Mouse (Mus musculus): ENCODE measurements around the gene Slc30a2.
"Not testable (repeated sequence)": the region's sequence is repeated elsewhere in the genome, so short reads cannot be mapped to it uniquely, and the experiment has no call there.

Slc30a2 gene

DNA sequence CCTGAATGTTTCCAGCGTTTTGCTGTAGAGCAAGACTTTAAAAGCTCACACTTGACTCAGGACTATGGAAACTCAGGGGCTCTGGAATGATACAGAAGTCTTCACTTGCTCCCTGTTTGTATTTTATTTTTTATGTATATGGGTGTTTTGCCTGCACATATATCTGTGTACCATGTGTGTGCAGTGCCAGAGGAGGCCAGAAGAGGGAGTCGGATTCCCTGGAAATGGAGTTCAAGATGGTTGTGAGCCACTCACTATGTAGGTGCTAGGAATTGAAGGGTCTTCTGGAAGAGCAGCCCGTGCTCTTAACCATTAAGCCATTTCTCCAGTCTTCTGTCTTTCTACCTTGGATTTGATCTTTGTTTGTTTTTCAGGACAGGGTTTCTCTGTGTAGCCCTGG, 21.5 kb upstream of the Slc30a2 start:
- DNase-seq (ENCODE audit: low read depth) = no peak

DNA sequence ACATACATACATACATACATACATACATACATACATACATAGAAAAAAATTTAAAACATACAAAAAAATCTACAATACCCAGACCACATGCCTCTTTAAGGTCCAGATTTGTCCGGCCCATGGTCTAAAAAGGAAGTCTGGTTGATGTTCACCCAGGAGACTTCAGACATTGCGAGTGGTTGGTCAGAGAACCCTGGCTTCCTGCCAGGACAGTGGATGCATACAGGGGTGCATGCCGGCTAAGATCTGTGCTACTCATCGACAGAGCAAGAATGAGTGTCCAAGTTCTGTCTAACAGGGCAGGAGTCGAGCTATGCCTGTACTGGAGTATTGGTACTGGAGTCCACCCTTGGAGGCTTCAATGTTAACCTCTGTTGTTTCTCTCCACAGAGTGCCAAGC, 18.3 kb upstream of the Slc30a2 start:
- DNase-seq (ENCODE audit: low read depth) = no peak

DNA sequence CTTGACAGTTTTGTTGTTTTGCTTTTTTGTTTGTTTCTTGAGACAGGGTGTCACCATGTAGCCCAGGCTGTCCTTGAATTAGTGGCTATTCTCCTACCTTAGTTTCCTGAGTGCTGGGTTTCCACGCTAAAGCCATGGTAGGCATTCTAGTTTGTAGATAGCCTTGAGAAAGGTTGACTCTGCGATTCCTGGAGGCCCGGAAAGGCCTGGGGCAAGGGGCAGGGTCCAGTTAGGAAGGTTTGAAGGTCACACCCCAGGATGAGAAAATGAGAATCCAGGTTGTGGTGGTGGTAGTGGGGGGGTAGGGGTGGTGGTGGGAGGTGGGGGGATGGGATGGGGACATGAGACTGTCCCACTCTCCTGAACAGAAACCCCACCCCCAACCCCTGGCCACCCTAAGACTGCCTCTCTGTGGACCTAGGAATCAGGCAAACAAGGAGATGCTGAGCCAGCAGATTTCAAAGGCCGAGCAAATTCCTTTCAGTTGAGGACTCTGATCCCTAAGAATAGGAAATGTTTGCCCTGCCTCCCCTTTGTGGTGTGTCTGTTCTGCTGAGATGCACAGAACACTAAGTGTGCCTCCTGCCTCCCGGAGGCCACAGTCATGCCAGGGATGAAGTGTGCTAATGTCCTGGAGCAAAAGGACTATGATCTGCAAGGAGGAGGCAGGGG, 16.0 kb upstream of the Slc30a2 start:
- DNase-seq (ENCODE audit: low read depth) = no peak

DNA sequence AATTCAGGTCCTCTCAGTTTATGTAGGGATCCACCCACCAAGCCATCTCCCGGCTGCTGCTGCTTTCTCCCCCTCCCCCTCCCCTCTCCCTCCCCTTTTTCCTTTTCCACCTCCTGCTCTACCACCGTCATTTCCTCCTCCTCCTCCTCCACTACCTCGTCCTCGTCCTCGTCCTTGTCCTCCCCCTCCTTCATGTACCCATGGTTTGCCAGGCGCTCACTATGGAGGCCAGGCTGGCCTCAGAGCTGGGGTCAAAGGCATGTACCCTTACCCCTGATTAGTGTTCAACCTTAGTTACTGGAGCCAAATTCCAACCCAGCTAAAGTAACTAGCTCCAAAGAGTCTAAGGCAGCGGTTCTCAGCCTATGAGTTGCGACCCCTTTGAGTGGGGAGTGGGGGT, 14.8 kb upstream of the Slc30a2 start:
- no peak for DNase-seq (ENCODE audit: low read depth)

DNA sequence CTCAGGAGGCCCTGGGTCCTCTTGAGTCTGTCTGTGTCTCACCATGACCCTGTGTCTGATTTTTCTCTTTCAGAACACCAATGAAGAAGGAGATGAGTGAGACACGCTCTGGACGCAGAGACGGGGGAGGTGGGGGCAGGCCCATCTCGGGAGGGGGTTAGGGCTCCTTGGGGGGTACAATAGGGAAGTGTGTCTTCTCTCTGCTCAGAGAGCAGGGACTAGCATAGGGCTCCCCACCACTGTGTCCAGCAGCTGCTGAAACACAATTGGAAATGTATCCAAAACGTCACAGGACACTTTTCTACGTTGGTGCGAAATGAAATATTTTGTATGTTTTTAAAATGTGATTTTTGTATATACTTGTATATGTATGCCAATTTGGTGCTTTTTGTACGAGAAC, 14.1 kb upstream of the Slc30a2 start:
- DNase-seq (ENCODE audit: low read depth) = no peak

DNA sequence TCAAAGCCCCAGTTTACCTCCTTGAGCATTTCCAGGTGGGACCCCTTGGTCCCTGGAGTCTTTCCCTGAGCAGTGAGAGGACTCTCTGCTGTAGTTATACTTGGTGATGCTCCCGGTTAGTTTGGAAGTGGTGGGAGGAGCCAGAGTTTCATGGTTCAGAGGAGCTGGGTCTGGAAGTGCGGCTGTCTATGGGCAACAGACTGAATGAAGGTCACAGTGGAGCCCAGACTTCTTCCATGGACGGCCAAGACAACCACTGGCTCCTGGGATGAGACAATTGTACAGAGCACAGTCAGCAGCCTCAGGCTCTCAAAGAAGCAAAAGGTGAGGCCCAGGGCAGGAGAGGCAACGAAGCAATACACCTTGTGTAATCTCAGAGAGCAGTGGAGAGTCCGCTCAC, 12.7 kb upstream of the Slc30a2 start:
- no peak for DNase-seq (ENCODE audit: low read depth)

DNA sequence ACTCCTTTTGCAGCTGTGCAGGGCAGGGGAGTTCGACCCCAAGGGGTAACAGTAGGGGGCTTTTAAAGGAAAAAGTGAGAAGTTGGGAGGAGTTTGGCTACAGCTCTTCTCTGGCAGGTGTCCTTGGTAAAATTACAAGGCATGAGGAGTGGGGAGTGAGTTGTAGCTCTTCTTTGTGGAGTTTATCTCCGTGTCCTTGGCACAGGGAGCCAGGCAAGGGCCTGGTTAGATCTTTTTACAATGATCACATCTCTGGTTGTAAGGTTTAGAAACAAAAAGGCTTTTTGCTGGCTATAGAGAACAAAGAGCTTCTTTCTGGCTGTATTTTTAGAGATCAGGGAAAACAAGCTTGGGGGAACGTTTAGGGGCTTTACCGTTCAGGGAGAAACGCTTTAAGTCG, 1.8 kb upstream of the Slc30a2 start:
- DNase-seq (ENCODE audit: low read depth) = not testable (repeated sequence)

DNA sequence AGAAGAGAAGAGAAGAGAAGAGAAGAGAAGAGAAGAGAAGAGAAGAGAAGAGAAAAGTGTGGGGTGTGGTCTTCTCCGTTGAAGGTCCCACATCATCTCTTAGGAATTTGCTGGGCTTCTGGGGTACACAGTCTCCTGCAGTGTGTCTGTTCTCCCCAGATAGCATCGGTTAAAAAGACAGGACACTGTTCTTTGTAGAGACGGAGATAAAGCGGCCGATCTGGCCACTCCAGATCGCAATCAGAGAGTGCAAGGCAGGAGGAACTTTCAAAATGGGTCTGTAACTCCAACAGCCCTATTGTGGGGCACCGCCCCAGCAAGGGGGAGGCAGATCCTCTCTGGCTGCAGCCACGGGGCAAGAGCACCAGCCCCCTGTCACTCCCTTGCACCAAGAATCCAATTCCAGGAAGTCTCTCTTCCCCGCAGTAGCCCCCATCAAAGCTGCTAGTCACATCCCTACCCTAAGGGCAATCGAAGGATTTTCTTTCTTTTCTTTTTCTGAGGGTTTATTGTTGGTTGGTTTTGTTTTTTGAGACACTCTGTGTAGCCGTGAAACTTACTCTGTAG, 685 bp upstream of the Slc30a2 start:
- no peak for DNase-seq (ENCODE audit: low read depth)

DNA sequence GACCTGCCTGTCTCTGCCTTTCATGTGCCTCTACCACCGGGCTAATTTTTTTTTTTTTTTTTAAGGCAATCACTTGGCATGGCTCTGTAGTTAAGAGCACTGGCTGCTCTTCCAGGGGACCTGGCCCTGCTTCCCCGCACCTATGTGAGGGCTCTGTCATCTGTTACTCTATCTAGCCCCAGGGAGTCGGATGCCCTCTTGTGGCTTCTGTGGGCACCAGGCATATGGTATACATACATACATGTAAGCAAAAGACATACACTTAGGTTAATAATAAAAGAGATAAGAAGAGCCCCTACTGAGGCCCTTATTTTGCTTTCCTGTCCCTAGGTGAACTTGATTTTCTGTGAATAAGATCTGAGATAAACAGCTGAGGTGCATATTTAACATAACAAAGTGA, 1.6 kb downstream of the Slc30a2 start:
- no peak for DNase-seq (ENCODE audit: low read depth)

DNA sequence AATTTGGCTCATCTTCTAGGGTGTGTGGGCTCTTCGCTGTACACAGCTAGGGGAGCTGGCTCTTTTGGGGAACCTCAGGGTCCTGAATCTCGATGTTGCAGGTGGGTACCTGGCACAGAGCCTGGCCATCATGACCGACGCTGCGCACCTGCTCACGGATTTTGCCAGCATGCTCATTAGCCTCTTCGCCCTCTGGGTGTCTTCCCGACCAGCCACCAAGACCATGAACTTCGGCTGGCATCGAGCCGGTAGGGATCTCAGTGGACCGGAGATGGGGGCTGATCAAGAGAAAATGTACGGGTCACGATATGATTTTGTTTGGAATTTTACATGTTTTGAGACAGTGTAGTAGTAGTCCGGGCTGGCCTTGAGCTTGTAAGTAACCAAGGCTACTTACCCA, 2.8 kb downstream of the Slc30a2 start:
- no peak for DNase-seq (ENCODE audit: low read depth)

DNA sequence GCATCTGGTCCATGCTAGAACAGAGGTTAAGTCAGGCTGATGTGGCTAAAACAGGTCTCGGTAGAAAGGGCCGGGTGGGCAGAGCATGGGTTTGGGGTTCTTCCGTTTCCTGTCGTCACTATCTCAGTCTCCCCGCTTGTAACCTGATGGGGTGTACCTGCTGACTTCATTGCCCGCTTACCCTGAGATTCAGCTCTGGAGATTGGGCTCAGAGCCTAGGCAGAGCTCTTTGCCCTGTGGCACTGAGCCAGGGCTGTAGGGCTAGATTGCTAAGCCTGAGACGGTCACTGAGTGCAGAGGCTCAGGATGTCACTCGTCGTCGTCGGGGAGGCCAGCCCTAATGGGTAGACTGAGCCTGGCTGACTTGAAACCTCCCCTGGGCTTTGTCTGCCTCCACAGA, 5.1 kb downstream of the Slc30a2 start:
- no peak for DNase-seq (ENCODE audit: low read depth)

DNA sequence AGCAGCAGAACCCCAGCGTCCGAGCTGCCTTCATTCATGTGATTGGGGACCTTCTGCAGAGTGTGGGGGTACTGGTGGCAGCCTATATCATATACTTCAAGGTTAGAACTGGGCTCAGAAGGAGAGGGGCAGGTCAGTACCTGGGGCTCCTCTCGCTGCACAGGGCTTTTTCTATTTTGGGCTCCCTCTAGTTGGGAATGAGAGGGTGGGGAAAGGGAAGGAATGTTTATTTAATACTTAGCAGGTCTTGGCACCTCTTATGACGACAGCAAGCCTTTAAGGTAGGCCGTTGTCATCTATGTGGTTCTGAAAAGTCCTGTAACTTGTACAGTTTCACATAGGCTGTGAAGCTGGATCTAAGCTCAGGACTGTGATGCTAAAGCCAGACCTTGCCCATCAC, 5.6 kb downstream of the Slc30a2 start:
- no peak for DNase-seq (ENCODE audit: low read depth)

DNA sequence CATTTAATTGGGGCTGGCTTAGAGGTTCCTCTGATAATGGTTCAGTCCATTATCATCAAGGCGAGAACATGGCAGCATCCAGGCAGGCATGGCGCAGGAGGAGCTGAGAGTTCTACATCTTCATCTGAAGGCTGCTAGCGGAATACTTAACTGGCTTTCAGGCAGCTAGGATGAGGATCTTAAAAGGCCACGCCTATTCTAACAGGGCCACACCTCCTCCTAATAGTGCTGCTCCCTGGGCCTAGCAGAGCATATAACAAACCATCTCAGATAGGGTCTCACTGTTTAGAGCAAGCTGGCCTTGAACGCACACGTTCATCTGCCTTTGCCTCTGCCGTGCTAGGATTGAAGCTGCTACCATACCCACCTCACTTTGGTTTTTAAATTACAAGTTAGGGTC, 6.8 kb downstream of the Slc30a2 start:
- no peak for DNase-seq (ENCODE audit: low read depth)

DNA sequence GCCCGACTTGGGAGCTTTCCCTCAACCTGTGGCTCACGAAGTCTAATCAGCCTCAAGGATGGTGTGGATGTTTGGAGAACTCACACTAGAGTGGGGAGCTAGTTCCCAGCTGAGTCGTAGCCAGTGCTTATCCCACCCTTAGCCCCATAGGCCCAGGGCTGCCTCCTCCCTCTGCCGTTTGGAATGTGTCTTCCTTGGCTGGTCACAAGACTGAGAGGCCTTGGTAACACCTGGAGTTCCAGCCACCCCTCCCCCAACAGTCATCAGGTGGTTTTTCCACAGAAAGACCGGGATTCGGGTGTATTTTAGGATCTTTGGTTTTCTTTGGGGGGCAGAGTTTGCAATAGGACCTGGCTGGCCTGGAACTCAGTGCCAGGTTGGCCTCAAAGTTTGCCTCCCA, 7.7 kb downstream of the Slc30a2 start:
- DNase-seq (ENCODE audit: low read depth) = no peak

DNA sequence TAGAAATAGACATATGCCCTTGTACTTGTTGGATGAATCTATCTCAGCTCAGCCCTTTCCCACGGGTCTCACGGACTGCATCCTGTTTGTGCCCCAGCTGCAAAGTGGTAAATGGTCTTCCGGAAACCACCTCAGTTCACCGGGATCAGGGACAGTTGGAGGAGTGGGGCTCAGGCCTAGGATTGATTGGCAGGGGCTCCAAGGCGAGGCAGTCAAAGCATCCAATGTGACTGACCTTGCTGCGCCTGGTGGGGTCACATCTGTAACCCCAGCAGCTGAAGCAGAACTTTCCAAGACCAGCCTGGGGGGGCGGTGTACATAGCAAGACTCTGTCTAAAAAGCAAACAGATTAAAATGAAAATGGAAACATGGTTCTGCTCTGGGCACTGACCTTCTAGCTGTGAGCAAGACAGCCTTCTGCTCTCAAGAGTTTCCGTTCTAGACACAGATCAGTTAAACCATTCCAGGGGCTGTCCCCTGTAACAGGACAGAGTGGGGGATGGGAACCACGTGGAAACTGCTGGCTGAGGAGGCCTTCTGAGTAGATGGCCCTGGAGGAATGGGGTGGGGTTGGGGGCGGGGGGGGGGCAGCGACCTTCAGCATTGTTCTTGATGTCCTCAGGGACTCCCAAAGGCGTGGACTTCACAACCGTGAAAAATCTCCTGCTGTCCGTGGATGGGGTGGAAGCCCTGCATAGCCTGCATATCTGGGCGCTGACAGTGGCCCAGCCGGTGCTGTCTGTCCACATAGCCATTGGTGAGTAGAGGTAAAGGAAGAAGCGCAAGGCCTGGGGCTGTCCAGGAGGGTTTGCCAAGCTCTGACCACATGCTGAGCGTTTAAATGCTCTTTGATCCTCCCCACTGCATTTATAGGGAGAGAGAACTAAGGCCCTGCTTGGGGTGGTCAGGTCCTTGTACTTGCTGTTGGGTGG, 8.6 kb downstream of the Slc30a2 start:
- no peak for DNase-seq (ENCODE audit: low read depth)

DNA sequence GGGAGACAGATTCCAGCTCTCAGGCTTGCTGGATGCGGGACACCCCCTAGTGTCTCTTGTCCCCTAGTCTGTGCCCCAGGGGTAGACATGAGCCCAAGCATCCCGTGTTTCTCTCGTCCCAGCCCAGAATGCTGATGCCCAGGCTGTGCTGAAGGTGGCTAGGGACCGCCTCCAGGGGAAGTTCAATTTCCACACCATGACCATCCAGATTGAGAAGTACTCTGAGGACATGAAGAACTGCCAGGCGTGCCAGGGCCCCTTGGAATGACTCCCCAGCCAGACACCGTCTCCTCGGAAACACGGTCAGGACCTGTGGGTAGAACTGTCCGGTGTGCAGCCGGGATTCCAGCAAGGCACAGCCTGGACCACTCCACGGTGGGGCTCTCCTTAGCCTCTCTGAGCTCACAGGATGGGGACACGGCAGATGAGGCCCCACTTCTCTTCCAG, 9.3 kb downstream of the Slc30a2 start:
- no peak for DNase-seq (ENCODE audit: low read depth)

DNA sequence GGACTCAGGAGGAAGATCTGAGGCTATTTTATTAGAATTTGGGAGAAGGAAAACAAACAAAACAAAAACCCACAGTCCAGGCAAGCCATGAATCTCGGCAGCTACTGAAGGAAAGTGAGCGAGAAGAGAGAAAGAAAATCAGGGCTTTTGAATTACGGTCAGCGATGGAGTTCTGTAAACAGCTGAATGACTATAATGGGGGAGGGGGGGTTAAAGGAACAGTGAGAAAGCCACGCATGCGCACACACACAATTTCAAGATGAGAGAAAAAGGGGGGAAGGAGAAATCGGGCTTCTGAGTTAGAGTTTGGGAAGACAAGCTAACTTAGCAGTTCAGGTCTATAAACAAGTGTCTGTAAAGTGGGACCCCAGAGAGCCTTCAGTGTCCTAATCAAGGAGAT, 9.9 kb downstream of the Slc30a2 start:
- DNase-seq (ENCODE audit: low read depth) = no peak

DNA sequence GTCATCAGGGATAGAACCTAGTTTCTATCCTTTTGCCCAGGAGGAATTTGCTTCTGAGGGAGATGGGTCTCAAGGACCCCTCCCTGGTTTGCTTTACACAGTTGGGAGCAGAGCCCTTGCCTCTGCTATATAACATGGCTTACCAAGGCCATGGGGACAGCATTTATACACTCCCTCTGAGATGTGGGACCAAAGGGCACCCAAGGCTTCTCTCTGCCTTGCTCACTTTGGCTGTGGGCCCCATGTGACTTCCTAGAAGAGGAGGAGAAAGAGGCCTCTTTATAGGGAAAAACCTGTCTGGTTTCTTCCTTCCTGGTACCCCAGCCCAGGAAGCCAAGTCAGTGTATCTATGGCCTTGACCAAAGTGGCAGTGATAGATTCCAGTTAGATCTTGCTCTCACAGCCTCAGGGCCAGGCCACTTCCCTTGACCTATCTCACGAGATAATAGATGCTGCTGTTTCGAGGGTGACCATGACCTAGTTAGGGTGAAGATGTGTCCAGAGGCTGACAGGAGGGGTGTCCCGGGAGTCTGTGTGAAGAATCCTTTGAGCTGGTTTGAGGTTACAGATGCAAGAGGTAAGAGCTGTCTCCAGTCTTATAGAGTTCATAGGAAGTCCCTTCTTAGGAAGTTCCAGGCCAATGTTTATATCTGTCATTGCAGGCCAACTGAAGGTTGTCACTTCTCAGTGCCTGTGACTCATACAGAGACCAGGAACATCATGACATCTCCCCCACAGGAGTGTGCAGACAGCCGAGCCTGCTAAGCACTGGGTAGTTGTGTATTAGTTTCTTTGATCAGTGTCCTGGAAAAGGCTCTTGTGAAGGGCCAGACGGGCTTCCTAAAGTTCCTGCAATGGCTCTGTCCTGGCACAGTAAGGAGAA, 10.8 kb downstream of the Slc30a2 start:
- DNase-seq (ENCODE audit: low read depth) = no peak

DNA sequence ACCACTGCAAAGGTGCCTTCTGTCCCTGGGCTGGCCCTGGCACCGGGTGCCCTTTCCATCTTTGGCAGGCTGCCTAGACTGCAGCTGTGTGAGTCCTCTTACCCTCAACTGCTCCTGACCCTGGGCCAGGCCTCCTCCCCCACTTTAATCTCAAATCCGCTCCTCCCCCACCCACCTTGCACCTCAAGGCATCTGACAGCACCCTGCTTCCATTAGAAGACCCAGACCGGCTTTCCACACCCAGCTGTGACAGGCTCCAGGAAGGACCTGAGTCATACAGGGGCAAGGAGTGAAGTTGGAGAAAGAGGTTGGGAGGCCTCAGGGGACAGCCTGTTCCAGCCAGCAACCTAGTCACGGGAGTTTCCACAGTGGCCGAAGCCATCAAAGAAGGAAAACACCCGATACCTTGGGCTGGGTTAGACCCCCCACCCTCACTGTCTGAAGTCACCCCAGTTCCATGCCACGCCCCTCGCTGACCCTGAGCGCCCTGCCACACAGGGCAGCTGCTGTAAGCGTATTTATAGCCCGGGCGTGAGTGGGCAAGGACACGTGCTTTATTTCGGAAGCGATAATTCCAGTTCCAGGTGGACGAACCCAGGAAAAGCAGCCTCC, 13.0 kb downstream of the Slc30a2 start:
- DNase-seq (ENCODE audit: low read depth) = no peak

DNA sequence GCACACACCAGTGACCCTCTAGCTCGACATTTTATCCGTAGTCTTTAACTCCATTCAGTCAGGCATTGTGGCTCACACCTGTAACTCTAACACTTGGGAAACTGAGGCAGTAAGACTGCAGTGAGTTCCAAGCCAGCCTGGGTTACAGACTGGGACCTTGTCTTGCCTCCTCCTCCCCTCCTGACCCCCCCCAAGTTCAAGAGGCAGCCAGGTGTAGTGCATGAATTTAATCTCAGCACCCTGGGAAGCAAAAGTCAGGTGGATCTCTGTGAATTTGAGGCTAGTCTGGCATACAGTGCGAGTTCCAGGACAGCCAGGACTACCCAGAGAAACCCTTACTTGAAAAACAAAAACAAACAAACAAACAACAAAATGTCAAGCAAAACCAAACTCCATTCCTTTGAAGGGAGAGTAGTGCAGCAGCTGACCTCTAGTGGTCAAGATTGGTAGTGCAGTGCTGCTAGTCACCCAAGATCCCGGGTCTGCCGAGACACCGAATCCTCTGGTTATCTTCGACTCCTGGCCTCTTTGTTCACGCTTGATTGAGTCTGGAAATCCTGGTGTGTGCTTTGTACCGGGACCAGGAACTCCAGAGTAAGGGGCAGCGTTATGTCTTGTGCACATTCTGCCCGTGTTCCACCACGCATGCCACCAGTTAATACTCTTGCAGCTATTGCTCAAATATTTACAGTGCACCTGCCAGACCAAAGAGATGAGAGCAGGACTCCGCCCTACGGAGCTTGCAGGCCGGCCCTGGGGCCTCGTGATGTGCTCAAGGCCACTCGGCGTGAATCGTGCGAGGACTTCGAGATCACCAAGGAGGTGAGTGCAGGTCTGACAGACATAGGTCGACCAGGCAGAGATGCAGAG, 13.8 kb downstream of the Slc30a2 start:
- peak; percentile 57 for DNase-seq (ENCODE audit: low read depth)

DNA sequence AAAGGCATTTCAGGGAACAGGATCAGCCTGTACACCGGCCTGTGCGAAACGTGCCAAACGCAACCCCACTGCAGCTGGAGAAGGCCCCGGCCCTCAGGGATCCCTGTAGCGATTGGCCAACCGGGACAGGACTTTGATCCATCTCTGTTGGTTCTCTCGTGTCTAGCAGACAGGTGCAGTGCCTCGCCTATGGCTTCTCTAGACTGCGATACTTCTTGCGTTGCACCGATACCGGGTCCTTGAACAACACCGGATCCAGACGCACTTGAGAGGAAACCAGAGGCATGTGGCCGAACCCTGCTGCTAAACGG, 14.4 kb downstream of the Slc30a2 start:
- DNase-seq (ENCODE audit: low read depth) = no peak

All from c-Kit-positive CD71-negative TER-119-negative erythroid progenitor cells, embryonic 14.5 days (primary cell).